ENCODE assay signal across 25 mouse cellular contexts in genomic region chr1:73381578-73381977, GRCm38 (mm10).
DNase-seq lines count a peak whose midpoint lies in the region; ATAC-seq and TF ChIP-seq lines count a peak whose summit lies in the region.
"Had no signal": no experiment of that assay in that cellular context is flagged by ENCODE, and none has a peak within 500 bp of the region (broad histone marks: within the 10 kb centered on the region; RNA-seq: fewer than 3 reads in every experiment).

No protein-coding gene starts in this region.

- ATAC-seq in kidney, embryonic 14.5 days (ENCODE audit: low FRiP score, low TSS enrichment) = 0 out of 2 replicates have a peak, but pooled peaks have one; percentile 55
- no peak for ATAC-seq in kidney, postnatal 0 days (replicated peaks; ENCODE audit: low FRiP score, low read depth)
- ATAC-seq in limb, embryonic 11.5 days (ENCODE audit: insufficient number of reproducible peaks, low FRiP score, low TSS enrichment, low read depth) = no peak
- no peak for ATAC-seq in granulocyte monocyte progenitor cell, adult 5-6 weeks (replicated peaks; ENCODE audit: poor library complexity, severe bottlenecking)
- ATAC-seq: CD4-positive, CD25-positive, alpha-beta regulatory T cell, adult 4 months; forebrain, embryonic 13.5 days; forebrain, postnatal 0 days; hindbrain, postnatal 0 days had no signal

- WGBS in kidney, embryonic 14.5 days = 20% methylated on average over 9 of the region's 9 CpGs
- 27% methylated on average over 9 of the region's 9 CpGs for WGBS in kidney, postnatal 0 days
- WGBS in limb, embryonic 10.5 days = 49% methylated on average over 9 of the region's 9 CpGs
- WGBS in limb, embryonic 11.5 days = 38% methylated on average over 9 of the region's 9 CpGs

- no peaks in the 10 kb centered on the region for H3K27me3 ChIP-seq in kidney, embryonic 14.5 days (ENCODE audit: control insufficient read depth, insufficient read depth, low read length)
- no peaks in the 10 kb centered on the region for H3K27me3 ChIP-seq in kidney, postnatal 0 days (ENCODE audit: insufficient read depth, low read length)
- H3K27me3 ChIP-seq in limb, embryonic 10.5 days (ENCODE audit: low read depth, poor library complexity, severe bottlenecking) = no peaks in the 10 kb centered on the region
- H3K27me3 ChIP-seq in limb, embryonic 11.5 days (ENCODE audit: control insufficient read depth, insufficient read depth, low read length) = no peaks in the 10 kb centered on the region
- H3K27me3 ChIP-seq: forebrain, embryonic 13.5 days; heart, embryonic 13.5 days had no signal

- DNase-seq in kidney, adult 18-20 months = no peak
- peak; percentile 65 for DNase-seq in kidney, postnatal 0 days (ENCODE audit: low spot score)
- DNase-seq in kidney, postnatal 14 days = no peak
- DNase-seq in limb, embryonic 10.5 days (ENCODE audit: low spot score) = no peak
- peak; percentile 25 for DNase-seq in limb, embryonic 11.5 days (ENCODE audit: low spot score)
- DNase-seq: adrenal gland, adult 2 months; adrenal gland, postnatal 14 days; cerebellum, adult 11 months; cerebellum, adult 2 months; cerebellum, adult 9-11 months; cerebellum, postnatal 25 days; embryo, embryonic 11 days; forebrain, postnatal 0 days; gastrocnemius, adult 2 months; gastrocnemius, postnatal 14 days; heart, postnatal 14 days; heart, postnatal 4 days had no signal

- no peaks in the 10 kb centered on the region for H3K9me3 ChIP-seq in kidney, embryonic 14.5 days (ENCODE audit: control insufficient read depth, low read length)
- no peaks in the 10 kb centered on the region for H3K9me3 ChIP-seq in kidney, postnatal 0 days (replicated peaks; ENCODE audit: low read length)
- no peaks in the 10 kb centered on the region for H3K9me3 ChIP-seq in limb, embryonic 10.5 days (replicated peaks)
- H3K9me3 ChIP-seq in limb, embryonic 11.5 days (ENCODE audit: control insufficient read depth, low read length) = no peaks in the 10 kb centered on the region
- H3K9me3 ChIP-seq: forebrain, embryonic 10.5 days; forebrain, embryonic 13.5 days; heart, embryonic 13.5 days had no signal

- no peak overlapping the region for H3K4me3 ChIP-seq in kidney, embryonic 14.5 days (ENCODE audit: low read length)
- no peak overlapping the region for H3K4me3 ChIP-seq in kidney, postnatal 0 days (replicated peaks; ENCODE audit: low read depth, low read length)
- H3K4me3 ChIP-seq in limb, embryonic 10.5 days = no peak overlapping the region
- H3K4me3 ChIP-seq in limb, embryonic 11.5 days (ENCODE audit: low read depth, low read length) = no peak overlapping the region
- H3K4me3 ChIP-seq: forebrain, embryonic 10.5 days; forebrain, embryonic 13.5 days; gastrocnemius, adult 2 months; heart, embryonic 13.5 days had no signal

- peak overlapping the region; percentile 57; the same call in 1 of the 2 replicates for H3K27ac ChIP-seq in kidney, embryonic 14.5 days (ENCODE audit: low read depth, low read length)
- no peak overlapping the region for H3K27ac ChIP-seq in kidney, postnatal 0 days
- peak overlapping the region; percentile 61; the same call in 1 of the 2 replicates for H3K27ac ChIP-seq in limb, embryonic 10.5 days
- no peak overlapping the region for H3K27ac ChIP-seq in limb, embryonic 11.5 days (replicated peaks; ENCODE audit: low read depth, low read length)
- H3K27ac ChIP-seq: forebrain, embryonic 10.5 days; forebrain, embryonic 13.5 days; gastrocnemius, adult 2 months; heart, embryonic 13.5 days; hindbrain, embryonic 14.5 days; hindbrain, postnatal 0 days had no signal

- no peak overlapping the region for H3K4me2 ChIP-seq in kidney, embryonic 14.5 days (replicated peaks; ENCODE audit: low read depth, low read length)
- H3K4me2 ChIP-seq in kidney, postnatal 0 days (ENCODE audit: low read length) = no peak overlapping the region
- H3K4me2 ChIP-seq in limb, embryonic 11.5 days (ENCODE audit: low read depth, severe bottlenecking) = no peak overlapping the region
- H3K4me2 ChIP-seq: forebrain, embryonic 13.5 days; heart, embryonic 13.5 days; hindbrain, embryonic 14.5 days had no signal

- TF ChIP-seq CTCF in kidney, postnatal 0 days (IDR thresholded peaks at IDR 0.05; ENCODE audit: low read depth) = no peak

- H3K4me1 ChIP-seq in kidney, embryonic 14.5 days (ENCODE audit: control insufficient read depth, insufficient read depth, low read length) = peaks cover 11% of the 10 kb centered on the region
- H3K4me1 ChIP-seq in kidney, postnatal 0 days (replicated peaks; ENCODE audit: insufficient read depth, low read length) = no peaks in the 10 kb centered on the region
- peaks cover 27% of the 10 kb centered on the region for H3K4me1 ChIP-seq in limb, embryonic 10.5 days
- H3K4me1 ChIP-seq in limb, embryonic 11.5 days (ENCODE audit: control insufficient read depth, insufficient read depth, low read length) = peaks cover 8% of the 10 kb centered on the region
- H3K4me1 ChIP-seq: forebrain, embryonic 10.5 days; forebrain, embryonic 13.5 days had no signal

- H3K9ac ChIP-seq in kidney, embryonic 14.5 days (ENCODE audit: low read depth, low read length) = no peak overlapping the region
- no peak overlapping the region for H3K9ac ChIP-seq in kidney, postnatal 0 days (ENCODE audit: low read depth, low read length)
- no peak overlapping the region for H3K9ac ChIP-seq in limb, embryonic 11.5 days (ENCODE audit: low read length)
- H3K9ac ChIP-seq: forebrain, embryonic 13.5 days; forebrain, postnatal 0 days; heart, embryonic 13.5 days; hindbrain, embryonic 14.5 days had no signal

- H3K36me3 ChIP-seq in kidney, embryonic 14.5 days (ENCODE audit: control insufficient read depth, insufficient read depth, low read length) = no peaks in the 10 kb centered on the region
- H3K36me3 ChIP-seq in kidney, postnatal 0 days (ENCODE audit: insufficient read depth, low read length) = no peaks in the 10 kb centered on the region
- no peaks in the 10 kb centered on the region for H3K36me3 ChIP-seq in limb, embryonic 10.5 days
- no peaks in the 10 kb centered on the region for H3K36me3 ChIP-seq in limb, embryonic 11.5 days (ENCODE audit: control insufficient read depth, insufficient read depth, low read length)
- H3K36me3 ChIP-seq: forebrain, embryonic 10.5 days; heart, embryonic 13.5 days had no signal

Comparison
In these comparisons a context has a peak if more than half of its experiments do, and no peak if none do; other contexts are left out.
1. H3K27ac ChIP-seq: peak in kidney, embryonic 14.5 days (single experiment) and limb, embryonic 10.5 days (single experiment); none in kidney, postnatal 0 days (single experiment) and limb, embryonic 11.5 days (single experiment).
2. DNase-seq: peak in kidney, postnatal 0 days (single experiment) and limb, embryonic 11.5 days (single experiment); none in kidney, adult 18-20 months (single experiment), kidney, postnatal 14 days (single experiment) and limb, embryonic 10.5 days (single experiment).